Mouse (Mus musculus): ENCODE results near the gene Bsg. TPM values are rescaled to one million over a fixed set of nuclear protein-coding genes. Genes with fewer than 3 reads are reported as not detected.
"Not testable (repeated sequence)": the region's sequence is repeated elsewhere in the genome, so short reads cannot be mapped to it uniquely, and the experiment has no call there.

Bsg gene
- polyA plus RNA-seq, 1 experiment from 2014 or later: 1,001 TPM

DNA sequence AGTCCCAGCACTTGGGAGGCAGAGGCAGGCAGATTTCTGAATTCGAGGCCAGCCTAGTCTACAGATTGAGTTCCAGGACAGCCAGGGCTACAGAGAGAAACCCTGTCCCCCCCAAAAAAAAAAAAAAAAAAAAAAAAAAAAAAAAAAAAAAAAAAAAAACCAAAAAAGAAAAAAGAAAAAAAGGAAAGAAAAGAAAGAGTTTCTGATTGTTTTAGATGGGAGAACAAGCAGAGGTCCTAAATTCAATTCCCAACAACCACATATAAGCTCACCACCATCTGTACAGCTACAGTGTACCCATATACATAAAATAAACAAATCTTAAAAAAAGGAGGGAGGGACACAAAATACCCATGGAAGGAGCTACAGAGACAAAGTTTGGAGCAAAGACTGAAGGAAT, 55.4 kb downstream of the Bsg start:
- not testable (repeated sequence) for ATAC-seq (ENCODE audit: low FRiP score)
- WGBS: 84% methylated on average over 1 of the region's 1 CpGs

DNA sequence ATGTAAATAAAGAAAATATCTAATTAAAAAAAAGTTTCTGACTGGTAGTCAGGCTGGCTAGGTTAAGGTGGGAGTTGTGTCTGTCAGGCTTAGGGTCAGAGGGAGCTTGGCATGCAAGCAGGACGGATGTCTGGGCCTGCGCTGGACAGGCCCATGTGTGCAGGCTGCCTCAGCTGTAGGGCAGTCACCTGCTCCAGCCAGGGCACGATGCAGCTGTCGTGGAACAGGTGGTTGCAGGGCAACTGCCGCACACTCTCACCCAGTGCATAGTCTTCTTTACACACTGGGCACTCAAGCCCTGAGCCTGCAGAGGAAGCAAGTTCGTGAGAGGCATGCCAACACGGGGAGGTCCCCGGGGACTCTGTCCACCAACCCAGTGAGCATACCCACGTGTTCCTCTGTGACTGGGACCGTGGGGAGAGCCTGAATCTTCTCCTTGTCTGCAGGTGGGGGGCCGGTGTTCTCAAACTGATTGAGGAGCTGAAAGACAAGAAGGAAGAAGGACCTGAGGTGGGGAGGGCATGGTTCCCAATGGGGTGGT, 56.4 kb downstream of the Bsg start:
- 90% methylated on average over 11 of the region's 11 CpGs for WGBS
- Histone ChIP-seq H3K9me3 (replicated peaks) (no peaks in the 10 kb centered on the region), H3K36me3 (peaks cover 59% of the 10 kb centered on the region), H3K27me3 (replicated peaks) (no peaks in the 10 kb centered on the region), H3K27ac (replicated peaks) (no peak overlapping the region), H3K4me3 (replicated peaks) (no peak overlapping the region), H3K4me2 (no peak overlapping the region), H3K4me1 (peaks cover 28% of the 10 kb centered on the region), H3K9ac (replicated peaks) (no peak overlapping the region)
- no peak for ATAC-seq (ENCODE audit: low FRiP score)

More for the DNA sequence above, 55.4 kb downstream of the Bsg start:
- H3K4me3 ChIP-seq (replicated peaks); H3K27me3 ChIP-seq (replicated peaks); H3K27ac ChIP-seq (replicated peaks); H3K9me3 ChIP-seq (replicated peaks); H3K4me2 ChIP-seq; H3K9ac ChIP-seq (replicated peaks): not testable (repeated sequence)
- H3K36me3 ChIP-seq: peaks cover 59% of the 10 kb centered on the region
- peaks cover 26% of the 10 kb centered on the region for H3K4me1 ChIP-seq

Other genes with a start within 250 kb of the Bsg start
- gene Vmn2r83, start 235.8 kb upstream of the Bsg start, polyA plus RNA-seq (2015; fragmentation: Nextera tagmentation; extraction: Ambion mirVana): 0.08 TPM in 1 of 2 replicates, not detected in the other
- 23.7 and 26.2 TPM in 2 replicates for gene Plpp2, start 170.7 kb upstream of the Bsg start, polyA plus RNA-seq (2015; fragmentation: Nextera tagmentation; extraction: Ambion mirVana)
- 61.7 and 68.6 TPM in 2 replicates for gene Mier2, start 149.3 kb upstream of the Bsg start, polyA plus RNA-seq (2015; fragmentation: Nextera tagmentation; extraction: Ambion mirVana)
- gene Theg, start 117.2 kb upstream of the Bsg start, polyA plus RNA-seq (2015; fragmentation: Nextera tagmentation; extraction: Ambion mirVana): 0.37 TPM in 1 of 2 replicates, not detected in the other
- 0.40 and 0.55 TPM in 2 replicates for gene C2cd4c, start 90.5 kb upstream of the Bsg start, polyA plus RNA-seq (2015; fragmentation: Nextera tagmentation; extraction: Ambion mirVana)
- 24.7 and 28.9 TPM in 2 replicates for gene Shc2, start 66.6 kb upstream of the Bsg start, polyA plus RNA-seq (2015; fragmentation: Nextera tagmentation; extraction: Ambion mirVana)
- gene Odf3l2, start 58.8 kb upstream of the Bsg start, polyA plus RNA-seq (2015; fragmentation: Nextera tagmentation; extraction: Ambion mirVana): 0.14 and 0.17 TPM in 2 replicates
- gene Madcam1, start 39.9 kb upstream of the Bsg start, polyA plus RNA-seq (2015; fragmentation: Nextera tagmentation; extraction: Ambion mirVana): 1.0 and 4.1 TPM in 2 replicates
- 109 and 115 TPM in 2 replicates for gene Tpgs1, start 35.1 kb upstream of the Bsg start, polyA plus RNA-seq (2015; fragmentation: Nextera tagmentation; extraction: Ambion mirVana)
- gene Cdc34, start 22.3 kb upstream of the Bsg start, polyA plus RNA-seq (2015; fragmentation: Nextera tagmentation; extraction: Ambion mirVana): 83.0 and 83.4 TPM in 2 replicates
- 1.1 TPM in 2 replicates for gene Gzmm, start 15.5 kb upstream of the Bsg start, polyA plus RNA-seq (2015; fragmentation: Nextera tagmentation; extraction: Ambion mirVana)
- gene Hcn2, start 12.1 kb downstream of the Bsg start, polyA plus RNA-seq (2015; fragmentation: Nextera tagmentation; extraction: Ambion mirVana): 2.0 and 3.0 TPM in 2 replicates
- 43.4 TPM in 2 replicates for gene Polrmt, start 42.1 kb downstream of the Bsg start, polyA plus RNA-seq (2015; fragmentation: Nextera tagmentation; extraction: Ambion mirVana)
- gene Fgf22, start 50.6 kb downstream of the Bsg start, polyA plus RNA-seq (2015; fragmentation: Nextera tagmentation; extraction: Ambion mirVana): 2.7 and 3.4 TPM in 2 replicates
- 108 and 110 TPM in 2 replicates for gene Rnf126, start 62.5 kb downstream of the Bsg start, polyA plus RNA-seq (2015; fragmentation: Nextera tagmentation; extraction: Ambion mirVana)
- 2.6 and 4.5 TPM in 2 replicates for gene Fstl3, start 72.8 kb downstream of the Bsg start, polyA plus RNA-seq (2015; fragmentation: Nextera tagmentation; extraction: Ambion mirVana)
- 0.14 and 10.2 TPM in 2 replicates for gene Prss57, start 86.5 kb downstream of the Bsg start, polyA plus RNA-seq (2015; fragmentation: Nextera tagmentation; extraction: Ambion mirVana)
- gene Palm, start 89.1 kb downstream of the Bsg start, polyA plus RNA-seq (2015; fragmentation: Nextera tagmentation; extraction: Ambion mirVana): 227 and 256 TPM in 2 replicates
- 0.33 and 11.5 TPM in 2 replicates for gene Misp, start 116.5 kb downstream of the Bsg start, polyA plus RNA-seq (2015; fragmentation: Nextera tagmentation; extraction: Ambion mirVana)
- gene Ptbp1, start 149.9 kb downstream of the Bsg start, polyA plus RNA-seq (2015; fragmentation: Nextera tagmentation; extraction: Ambion mirVana): 55.8 and 121 TPM in 2 replicates
- gene Prtn3, start 170.0 kb downstream of the Bsg start, polyA plus RNA-seq (2015; fragmentation: Nextera tagmentation; extraction: Ambion mirVana): 9.0 and 9.5 TPM in 2 replicates
- 316 and 385 TPM in 2 replicates for gene Plppr3, start 170.1 kb downstream of the Bsg start, polyA plus RNA-seq (2015; fragmentation: Nextera tagmentation; extraction: Ambion mirVana)
- 0.31 and 0.50 TPM in 2 replicates for gene Elane, start 181.8 kb downstream of the Bsg start, polyA plus RNA-seq (2015; fragmentation: Nextera tagmentation; extraction: Ambion mirVana)
- not detected in 2 replicates for gene Cfd, start 186.4 kb downstream of the Bsg start, polyA plus RNA-seq (2015; fragmentation: Nextera tagmentation; extraction: Ambion mirVana)
- 44.9 and 46.7 TPM in 2 replicates for gene Med16, start 204.4 kb downstream of the Bsg start, polyA plus RNA-seq (2015; fragmentation: Nextera tagmentation; extraction: Ambion mirVana)
- gene Gm26602, start 206.4 kb downstream of the Bsg start, polyA plus RNA-seq (2015; fragmentation: Nextera tagmentation; extraction: Ambion mirVana): 22.7 and 23.6 TPM in 2 replicates
- 1.8 and 2.8 TPM in 2 replicates for gene Kiss1r, start 212.5 kb downstream of the Bsg start, polyA plus RNA-seq (2015; fragmentation: Nextera tagmentation; extraction: Ambion mirVana)
- gene R3hdm4, start 216.7 kb downstream of the Bsg start, polyA plus RNA-seq (2015; fragmentation: Nextera tagmentation; extraction: Ambion mirVana): 264 and 288 TPM in 2 replicates
- 2.4 and 5.1 TPM in 2 replicates for gene Arid3a, start 222.6 kb downstream of the Bsg start, polyA plus RNA-seq (2015; fragmentation: Nextera tagmentation; extraction: Ambion mirVana)